Mouse (Mus musculus): Measurements from ENCODE around the gene Itih5. TPM values are rescaled to one million over a fixed set of nuclear protein-coding genes. Genes with fewer than 3 reads are reported as not detected.

Gene Itih5
- polyA plus RNA-seq, 1 experiment from 2014 or later: 7.3 TPM

- H3K4me1 ChIP-seq: peaks cover 14% of the 10 kb centered on the region
- peak; percentile 97 for ATAC-seq (replicated peaks)
- no peak overlapping the region; the same call in 1 of the 2 replicates for H3K4me2 ChIP-seq
- H3K4me3 ChIP-seq: no peak overlapping the region
- H3K9me3 ChIP-seq: no peaks in the 10 kb centered on the region
- no peaks in the 10 kb centered on the region for H3K36me3 ChIP-seq (replicated peaks)
- H3K9ac ChIP-seq: no peak overlapping the region
- H3K27ac ChIP-seq: peak overlapping the region; percentile 48; the same call in 1 of the 2 replicates
- 39% methylated on average over 2 of the region's 2 CpGs for WGBS
- H3K27me3 ChIP-seq (replicated peaks): 0 out of 2 replicates have a peak, but pooled peaks cover 3% of the 10 kb centered on the region
Measured at GRCm38 (mm10) chr2:10276194-10276593, 122.8 kb downstream of the Itih5 start.

GRCm38 (mm10) chr2:10283686-10284085, 130.3 kb downstream of the Itih5 start:
- Histone ChIP-seq H3K36me3 (replicated peaks) (no peaks in the 10 kb centered on the region), H3K27me3 (replicated peaks) (peaks cover 47% of the 10 kb centered on the region), H3K9me3 (no peaks in the 10 kb centered on the region), H3K27ac (no peak overlapping the region), H3K4me1 (0 out of 2 replicates have a peak, but pooled peaks cover 6% of the 10 kb centered on the region), H3K4me2 (no peak overlapping the region), H3K4me3 (no peak overlapping the region), H3K9ac (no peak overlapping the region)
- WGBS: 24% methylated on average over 5 of the region's 5 CpGs
- ATAC-seq (replicated peaks): no peak

- no peak overlapping the region for H3K4me3 ChIP-seq
- ATAC-seq (replicated peaks): no peak
Measured at GRCm38 (mm10) chr2:10284636-10285270, 131.4 kb downstream of the Itih5 start.

GRCm38 (mm10) chr2:10285975-10286374, 132.6 kb downstream of the Itih5 start:
- Histone ChIP-seq H3K9ac (no peak overlapping the region), H3K4me3 (no peak overlapping the region), H3K27me3 (replicated peaks) (peaks cover 44% of the 10 kb centered on the region), H3K36me3 (replicated peaks) (no peaks in the 10 kb centered on the region), H3K4me2 (no peak overlapping the region), H3K27ac (no peak overlapping the region), H3K9me3 (no peaks in the 10 kb centered on the region), H3K4me1 (0 out of 2 replicates have a peak, but pooled peaks cover 6% of the 10 kb centered on the region)
- no peak for ATAC-seq (replicated peaks)
- 14% methylated on average over 13 of the region's 13 CpGs for WGBS

More at GRCm38 (mm10) chr2:10284636-10285270, 131.4 kb downstream of the Itih5 start:
- 0 out of 2 replicates have a peak, but pooled peaks cover 6% of the 10 kb centered on the region for H3K4me1 ChIP-seq
- no peak overlapping the region for H3K4me2 ChIP-seq
- WGBS: 3% methylated on average over 10 of the region's 10 CpGs
- peaks cover 47% of the 10 kb centered on the region for H3K27me3 ChIP-seq (replicated peaks)
- H3K36me3 ChIP-seq (replicated peaks): no peaks in the 10 kb centered on the region
- no peak overlapping the region for H3K27ac ChIP-seq
- no peak overlapping the region for H3K9ac ChIP-seq
- H3K9me3 ChIP-seq: no peaks in the 10 kb centered on the region

- ATAC-seq (replicated peaks): peak; percentile 72
Measured at GRCm38 (mm10) chr2:10288142-10288831, 134.9 kb downstream of the Itih5 start.

GRCm38 (mm10) chr2:10288881-10289280, 135.5 kb downstream of the Itih5 start:
- no peak overlapping the region for H3K27ac ChIP-seq
- H3K9ac ChIP-seq: no peak overlapping the region
- H3K36me3 ChIP-seq (replicated peaks): no peaks in the 10 kb centered on the region
- no peak overlapping the region for H3K4me2 ChIP-seq
- 0 out of 2 replicates have a peak, but pooled peaks cover 6% of the 10 kb centered on the region for H3K4me1 ChIP-seq
- no peak overlapping the region for H3K4me3 ChIP-seq
- no peaks in the 10 kb centered on the region for H3K9me3 ChIP-seq
- ATAC-seq (replicated peaks): no peak; the same call in 1 of the 2 replicates
- WGBS: 0% methylated on average over 1 of the region's 1 CpGs
- peaks cover 26% of the 10 kb centered on the region for H3K27me3 ChIP-seq (replicated peaks)

More at GRCm38 (mm10) chr2:10288142-10288831, 134.9 kb downstream of the Itih5 start:
- H3K4me3 ChIP-seq: no peak overlapping the region
- H3K9ac ChIP-seq: no peak overlapping the region
- no peaks in the 10 kb centered on the region for H3K36me3 ChIP-seq (replicated peaks)
- peaks cover 32% of the 10 kb centered on the region for H3K27me3 ChIP-seq (replicated peaks)
- H3K4me1 ChIP-seq: 0 out of 2 replicates have a peak, but pooled peaks cover 6% of the 10 kb centered on the region
- no peak overlapping the region for H3K4me2 ChIP-seq
- WGBS: 15% methylated on average over 12 of the region's 12 CpGs
- no peaks in the 10 kb centered on the region for H3K9me3 ChIP-seq
- H3K27ac ChIP-seq: no peak overlapping the region

- Histone ChIP-seq H3K4me1 (no peaks in the 10 kb centered on the region), H3K27ac (no peak overlapping the region), H3K27me3 (replicated peaks) (peaks cover 20% of the 10 kb centered on the region; the same call in 1 of the 2 replicates), H3K4me2 (no peak overlapping the region), H3K36me3 (replicated peaks) (no peaks in the 10 kb centered on the region), H3K4me3 (no peak overlapping the region), H3K9ac (no peak overlapping the region), H3K9me3 (no peaks in the 10 kb centered on the region)
- WGBS: 74% methylated on average over 7 of the region's 7 CpGs
- no peak for ATAC-seq (replicated peaks)
Measured at GRCm38 (mm10) chr2:10290115-10290514, 136.7 kb downstream of the Itih5 start.

GRCm38 (mm10) chr2:10293556-10294206, 140.3 kb downstream of the Itih5 start:
- 35% methylated on average over 10 of the region's 10 CpGs for WGBS
- Histone ChIP-seq H3K9me3 (no peaks in the 10 kb centered on the region), H3K36me3 (replicated peaks) (no peaks in the 10 kb centered on the region), H3K27ac (no peak overlapping the region), H3K4me2 (no peak overlapping the region), H3K27me3 (replicated peaks) (0 out of 2 replicates have a peak, but pooled peaks cover 3% of the 10 kb centered on the region), H3K4me1 (no peaks in the 10 kb centered on the region; the same call in 1 of the 2 replicates), H3K4me3 (no peak overlapping the region), H3K9ac (no peak overlapping the region)
- ATAC-seq (replicated peaks): no peak

GRCm38 (mm10) chr2:10295908-10296307, 142.5 kb downstream of the Itih5 start:
- no peak overlapping the region for H3K4me3 ChIP-seq
- no peaks in the 10 kb centered on the region for H3K9me3 ChIP-seq
- no peak overlapping the region for H3K9ac ChIP-seq
- H3K27me3 ChIP-seq (replicated peaks): 0 out of 2 replicates have a peak, but pooled peaks cover 3% of the 10 kb centered on the region
- no peaks in the 10 kb centered on the region for H3K36me3 ChIP-seq (replicated peaks)
- peaks cover 2% of the 10 kb centered on the region; the same call in 1 of the 2 replicates for H3K4me1 ChIP-seq
- 11% methylated on average over 11 of the region's 11 CpGs for WGBS
- no peak overlapping the region for H3K27ac ChIP-seq
- no peak overlapping the region for H3K4me2 ChIP-seq
- ATAC-seq (replicated peaks): no peak

- Histone ChIP-seq H3K27ac (no peak overlapping the region), H3K4me2 (no peak overlapping the region), H3K9me3 (no peaks in the 10 kb centered on the region), H3K27me3 (replicated peaks) (0 out of 2 replicates have a peak, but pooled peaks cover 3% of the 10 kb centered on the region), H3K4me1 (peaks cover 3% of the 10 kb centered on the region; the same call in 1 of the 2 replicates), H3K4me3 (no peak overlapping the region), H3K36me3 (replicated peaks) (no peaks in the 10 kb centered on the region), H3K9ac (no peak overlapping the region)
- 56% methylated on average over 7 of the region's 7 CpGs for WGBS
- ATAC-seq (replicated peaks): no peak
Measured at GRCm38 (mm10) chr2:10300244-10300643, 146.9 kb downstream of the Itih5 start.

- Histone ChIP-seq H3K4me1 (peaks cover 3% of the 10 kb centered on the region; the same call in 1 of the 2 replicates), H3K9me3 (no peaks in the 10 kb centered on the region), H3K27ac (no peak overlapping the region), H3K9ac (no peak overlapping the region), H3K36me3 (replicated peaks) (no peaks in the 10 kb centered on the region), H3K4me3 (peak overlapping the region; percentile 20), H3K4me2 (peak overlapping the region; percentile 46), H3K27me3 (replicated peaks) (0 out of 2 replicates have a peak, but pooled peaks cover 3% of the 10 kb centered on the region)
- 20% methylated on average over 10 of the region's 10 CpGs for WGBS
- ATAC-seq (replicated peaks): peak; percentile 84
Measured at GRCm38 (mm10) chr2:10300771-10301170, 147.4 kb downstream of the Itih5 start.

- H3K27me3 ChIP-seq (replicated peaks): 0 out of 2 replicates have a peak, but pooled peaks cover 3% of the 10 kb centered on the region
- no peak overlapping the region for H3K27ac ChIP-seq
- ATAC-seq (replicated peaks): no peak
- no peak overlapping the region for H3K4me3 ChIP-seq
- no peaks in the 10 kb centered on the region for H3K9me3 ChIP-seq
- no peak overlapping the region for H3K9ac ChIP-seq
- no peak overlapping the region for H3K4me2 ChIP-seq
- peaks cover 3% of the 10 kb centered on the region; the same call in 1 of the 2 replicates for H3K4me1 ChIP-seq
- no peaks in the 10 kb centered on the region for H3K36me3 ChIP-seq (replicated peaks)
- 82% methylated on average over 3 of the region's 3 CpGs for WGBS
Measured at GRCm38 (mm10) chr2:10301391-10301790, 148.0 kb downstream of the Itih5 start.
